Mouse (Mus musculus) megakaryocyte, embryonic 14.5 days (primary cell): Measurements from ENCODE around the gene Rfx8.

Source experiments
- FLI1 ChIP-seq: IDR thresholded peaks from 2 replicates; pipeline ENCODE4 v1.6.1; 2012; ENCODE audit warnings: low read length, inconsistent platforms, mixed read lengths
- GATA1 ChIP-seq: IDR thresholded peaks from 3 replicates; pipeline ENCODE4 v1.6.1; 2012; ENCODE audit warnings: mixed read lengths, low read length, inconsistent platforms, borderline replicate concordance

DNA sequence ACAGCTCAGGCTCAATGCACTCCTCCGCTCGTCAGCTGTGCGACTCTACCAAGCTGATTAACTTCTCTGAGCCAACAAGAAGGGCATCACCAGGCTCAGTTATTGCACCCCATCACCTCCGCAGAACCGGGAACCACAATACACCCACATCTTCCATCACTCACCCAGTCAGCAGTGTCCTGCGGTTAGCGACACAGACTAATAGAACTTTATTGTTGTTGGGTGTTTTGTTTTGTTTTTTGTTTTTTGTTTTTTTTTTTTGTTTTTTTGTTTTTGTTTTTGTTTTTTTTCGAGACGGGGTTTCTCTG is 69.6 kb downstream of the Rfx8 start, which contains the start of gene Creg2:
- TF ChIP-seq GATA1, result no peak
- no peak for TF ChIP-seq FLI1
